Comparison of ENCODE assay signal across 22 mouse cellular contexts in the genomic region with DNA sequence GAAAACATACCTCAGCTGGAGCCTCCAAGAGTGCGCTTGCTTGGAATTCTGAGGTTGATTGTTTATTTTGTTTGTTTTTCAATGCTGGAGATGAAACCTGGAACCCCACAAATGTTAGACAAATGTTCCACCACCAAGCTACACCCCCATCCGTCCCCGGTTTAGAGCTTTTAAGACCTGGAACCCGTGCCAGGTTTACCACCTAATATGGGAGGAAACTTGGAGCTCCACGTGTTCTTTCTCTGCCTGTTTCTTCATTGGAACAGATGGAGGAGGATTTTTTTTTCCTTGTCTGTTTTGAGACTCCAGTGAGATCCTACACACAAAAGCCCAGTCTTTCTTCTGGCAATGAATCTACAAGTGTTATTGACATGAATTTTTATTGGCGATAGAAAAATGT. TPM values are rescaled to one million over a fixed set of nuclear protein-coding genes. Genes with fewer than 3 reads are reported as not detected.
DNase-seq lines count a peak whose midpoint lies in the region; TF ChIP-seq lines count a peak whose summit lies in the region.
"Had no signal": no experiment of that assay in that cellular context is flagged by ENCODE, and none has a peak within 500 bp of the region (broad histone marks: within the 10 kb centered on the region; RNA-seq: fewer than 3 reads in every experiment).

No protein-coding gene starts in this region.

- H3K4me3 ChIP-seq in left cerebral cortex, adult 2 months: no peak overlapping the region
- H3K4me3 ChIP-seq: embryonic facial prominence, embryonic 10.5 days; forebrain, embryonic 13.5 days; heart, adult 2 months; heart, embryonic 15.5 days; hindbrain, embryonic 13.5 days had no signal

- peak overlapping the region; percentile 72 for H3K27ac ChIP-seq in left cerebral cortex, adult 2 months
- H3K27ac ChIP-seq: embryonic facial prominence, embryonic 10.5 days; forebrain, embryonic 13.5 days; heart, adult 2 months; heart, embryonic 15.5 days; hindbrain, embryonic 13.5 days had no signal

- peak; percentile 26 for DNase-seq in cerebellum, adult 9-10 months
- DNase-seq in cerebellum, adult 18-20 months: no peak
- DNase-seq in layer of hippocampus, adult 9-10 months (ENCODE audit: low spot score): peak; percentile 44
- no peak for DNase-seq in layer of hippocampus, postnatal 36 days
- DNase-seq in left cerebral cortex, adult 2 months (ENCODE audit: extremely low spot score in 1 of 2, low spot score in 2 of 2): no peak
- no peak for DNase-seq in left cerebral cortex, adult 8-10 months (ENCODE audit: low spot score in 2 of 2)
- peak; percentile 51 for DNase-seq in right cerebral cortex, postnatal 25 days
- no peak for DNase-seq in right cerebral cortex, postnatal 36 days (ENCODE audit: low spot score in 2 of 2)
- DNase-seq: adrenal gland, adult 8-10 months; adrenal gland, postnatal 36 days; B cell, adult 2 months; cerebellum, adult 11 months; cerebellum, adult 9-11 months; cerebellum, postnatal 36 days; forebrain, postnatal 0 days; gastrocnemius, postnatal 14 days; heart, adult 2 months; heart, postnatal 14 days had no signal

- no peak for TF ChIP-seq CTCF in left cerebral cortex, adult 2 months (IDR thresholded peaks at IDR 0.05)

- intact Hi-C loops in left cerebral cortex, adult 2 months (cut with DNase I): no loop called here

RNA-seq across cellular contexts. Expression of gene 2010300C02Rik, which starts 30.2 kb away (rescaled TPM):
- total RNA-seq in layer of hippocampus, postnatal 36 days (2021): 100 to 1,000 TPM; 362 to 390 TPM
- total RNA-seq in left cerebral cortex, adult 2 months (2021): 100 to 1,000 TPM; 282 to 283 TPM
- 100 to 1,000 TPM; 243 to 289 (median 255) TPM for total RNA-seq in left cerebral cortex, adult 8-10 months (2022)

Comparison
In these comparisons a context has a peak if more than half of its experiments do, and no peak if none do; other contexts are left out.
1. DNase-seq: peak in cerebellum, adult 9-10 months (single experiment), layer of hippocampus, adult 9-10 months (single experiment) and right cerebral cortex, postnatal 25 days (single experiment); none in cerebellum, adult 18-20 months (0 of 2), layer of hippocampus, postnatal 36 days (0 of 2), left cerebral cortex, adult 2 months (0 of 2), left cerebral cortex, adult 8-10 months (0 of 2) and right cerebral cortex, postnatal 36 days (0 of 2).